Mouse (Mus musculus): ENCODE measurements around the gene Sp2. TPM values are rescaled to one million over a fixed set of nuclear protein-coding genes. Genes with fewer than 3 reads are reported as not detected.

Sp2 gene
- polyA plus RNA-seq, 1 experiment from 2014 or later: 16.8 TPM

DNA sequence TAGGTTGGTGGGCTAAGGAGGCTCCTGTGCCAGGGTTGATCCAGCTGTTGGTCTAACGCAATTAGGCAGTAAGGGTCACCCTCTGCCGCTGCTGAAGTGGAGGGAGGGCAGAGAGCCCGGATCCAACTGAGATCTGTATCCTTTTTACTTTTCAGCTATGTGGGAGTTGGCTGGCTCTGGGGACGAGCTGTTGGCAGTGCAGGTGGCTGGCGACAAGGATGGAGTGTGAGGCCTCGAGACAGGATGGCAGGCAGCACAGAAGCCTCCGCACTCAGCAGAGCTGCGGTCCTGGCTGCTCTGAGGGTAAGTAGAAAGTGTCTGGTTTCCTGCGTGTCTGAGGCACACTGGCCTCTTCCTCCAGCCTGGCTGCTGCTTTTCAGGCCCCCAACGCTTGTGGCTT is 30.3 kb downstream of the Sp2 start:
- no peak for ATAC-seq
- Histone ChIP-seq H3K4me2 (ENCODE audit: low read length) (no peak overlapping the region), H3K4me3 (ENCODE audit: low read depth, low read length) (no peak overlapping the region), H3K9ac (ENCODE audit: low read depth, low read length) (no peak overlapping the region), H3K36me3 (ENCODE audit: control insufficient read depth, insufficient read depth, low read length) (peaks cover 27% of the 10 kb centered on the region), H3K4me1 (ENCODE audit: control insufficient read depth, insufficient read depth, low read length) (no peaks in the 10 kb centered on the region), H3K27me3 (ENCODE audit: control insufficient read depth, insufficient read depth, low read depth, low read length) (no peaks in the 10 kb centered on the region), H3K9me3 (replicated peaks; ENCODE audit: control insufficient read depth, low read length, poor library complexity, severe bottlenecking) (no peaks in the 10 kb centered on the region), H3K27ac (ENCODE audit: low read length) (no peak overlapping the region)
- WGBS: 88% methylated on average over 10 of the region's 10 CpGs

DNA sequence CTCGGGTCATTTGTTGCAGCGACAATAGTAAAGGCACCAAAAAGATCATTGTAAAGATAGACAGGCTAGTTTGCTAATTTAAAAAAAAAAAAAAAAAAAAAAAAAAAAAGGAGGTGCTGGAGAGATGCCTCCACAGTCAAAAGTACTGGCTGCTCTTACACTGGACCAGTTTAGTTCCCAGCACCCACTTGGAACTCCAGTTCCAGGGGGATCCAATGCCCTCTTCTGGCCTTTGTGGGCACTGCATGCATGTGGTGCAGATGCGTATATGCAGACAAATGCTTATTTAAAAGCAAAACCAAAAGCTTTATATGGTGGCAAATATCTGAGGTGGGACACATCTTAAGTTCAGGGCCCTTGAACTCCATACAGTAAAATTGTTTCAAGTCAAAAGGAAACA is 32.0 kb downstream of the Sp2 start:
- 98% methylated on average over 3 of the region's 3 CpGs for WGBS
- H3K36me3 ChIP-seq (ENCODE audit: control insufficient read depth, insufficient read depth, low read length): peaks cover 15% of the 10 kb centered on the region

DNA sequence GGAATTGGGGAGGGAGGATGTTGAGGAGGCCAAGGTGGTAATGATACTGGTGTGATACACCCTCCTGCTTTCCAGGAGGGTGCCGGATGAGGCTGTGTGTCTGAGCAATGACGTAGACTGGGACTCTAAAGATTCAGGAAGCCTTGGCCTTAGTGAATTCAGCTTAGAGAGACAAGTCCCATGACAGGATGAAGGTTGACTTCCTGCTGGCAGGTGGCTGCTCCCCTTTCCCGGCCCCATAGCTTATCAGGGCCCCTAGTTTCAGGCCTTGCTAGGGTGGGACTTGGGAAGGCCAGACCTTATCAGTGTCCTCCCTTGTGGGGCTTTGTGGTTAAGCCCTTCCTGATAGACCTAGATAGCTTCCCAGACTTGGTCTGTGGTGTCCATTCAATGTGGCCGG is 34.9 kb downstream of the Sp2 start:
- no peak overlapping the region for H3K27ac ChIP-seq (ENCODE audit: low read length)
- no peaks in the 10 kb centered on the region for H3K27me3 ChIP-seq (ENCODE audit: control insufficient read depth, insufficient read depth, low read depth, low read length)
- peaks cover 16% of the 10 kb centered on the region for H3K4me1 ChIP-seq (ENCODE audit: control insufficient read depth, insufficient read depth, low read length)
- 92% methylated on average over 4 of the region's 4 CpGs for WGBS
- H3K9me3 ChIP-seq (replicated peaks; ENCODE audit: control insufficient read depth, low read length, poor library complexity, severe bottlenecking): no peaks in the 10 kb centered on the region
- no peak overlapping the region for H3K4me3 ChIP-seq (ENCODE audit: low read depth, low read length)
- H3K36me3 ChIP-seq (ENCODE audit: control insufficient read depth, insufficient read depth, low read length): peaks cover 9% of the 10 kb centered on the region; the same call in 1 of the 2 replicates
- no peak for ATAC-seq
- no peak overlapping the region for H3K9ac ChIP-seq (ENCODE audit: low read depth, low read length)
- H3K4me2 ChIP-seq (ENCODE audit: low read length): no peak overlapping the region

More for the DNA sequence above, 32.0 kb downstream of the Sp2 start:
- Histone ChIP-seq H3K9ac (ENCODE audit: low read depth, low read length) (no peak overlapping the region), H3K27me3 (ENCODE audit: control insufficient read depth, insufficient read depth, low read depth, low read length) (no peaks in the 10 kb centered on the region), H3K4me2 (ENCODE audit: low read length) (no peak overlapping the region), H3K27ac (ENCODE audit: low read length) (no peak overlapping the region), H3K4me1 (ENCODE audit: control insufficient read depth, insufficient read depth, low read length) (no peaks in the 10 kb centered on the region), H3K4me3 (ENCODE audit: low read depth, low read length) (no peak overlapping the region), H3K9me3 (replicated peaks; ENCODE audit: control insufficient read depth, low read length, poor library complexity, severe bottlenecking) (no peaks in the 10 kb centered on the region)
- ATAC-seq: no peak

DNA sequence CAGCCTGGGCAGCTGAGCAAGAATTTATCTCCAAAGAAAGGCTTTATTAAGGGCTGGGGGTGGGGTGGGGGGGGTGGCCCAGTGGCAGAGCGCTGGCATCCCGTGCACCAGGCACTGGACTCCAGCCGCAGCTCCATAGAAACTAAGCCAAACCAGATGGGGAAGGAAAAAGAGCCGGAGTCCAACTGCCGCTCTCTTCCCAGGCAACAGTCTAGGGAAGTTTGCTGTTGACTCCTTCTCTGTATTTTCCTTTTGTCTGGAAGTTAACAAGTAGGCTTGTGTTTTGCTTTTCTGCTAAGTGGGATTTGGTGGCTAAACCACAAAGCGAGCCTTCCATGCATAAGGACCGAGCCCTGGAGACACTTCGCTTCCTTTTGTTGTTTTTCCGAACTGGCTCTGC is 36.3 kb downstream of the Sp2 start:
- ATAC-seq: no peak
- Histone ChIP-seq H3K4me1 (ENCODE audit: control insufficient read depth, insufficient read depth, low read length) (peaks cover 16% of the 10 kb centered on the region), H3K4me3 (ENCODE audit: low read depth, low read length) (no peak overlapping the region), H3K36me3 (ENCODE audit: control insufficient read depth, insufficient read depth, low read length) (peaks cover under 1% of the 10 kb centered on the region; the same call in 1 of the 2 replicates), H3K9ac (ENCODE audit: low read depth, low read length) (no peak overlapping the region), H3K4me2 (ENCODE audit: low read length) (peak overlapping the region; percentile 4; the same call in 1 of the 2 replicates), H3K9me3 (replicated peaks; ENCODE audit: control insufficient read depth, low read length, poor library complexity, severe bottlenecking) (no peaks in the 10 kb centered on the region), H3K27ac (ENCODE audit: low read length) (no peak overlapping the region), H3K27me3 (ENCODE audit: control insufficient read depth, insufficient read depth, low read depth, low read length) (no peaks in the 10 kb centered on the region; the same call in 1 of the 2 replicates)
- 75% methylated on average over 9 of the region's 9 CpGs for WGBS

DNA sequence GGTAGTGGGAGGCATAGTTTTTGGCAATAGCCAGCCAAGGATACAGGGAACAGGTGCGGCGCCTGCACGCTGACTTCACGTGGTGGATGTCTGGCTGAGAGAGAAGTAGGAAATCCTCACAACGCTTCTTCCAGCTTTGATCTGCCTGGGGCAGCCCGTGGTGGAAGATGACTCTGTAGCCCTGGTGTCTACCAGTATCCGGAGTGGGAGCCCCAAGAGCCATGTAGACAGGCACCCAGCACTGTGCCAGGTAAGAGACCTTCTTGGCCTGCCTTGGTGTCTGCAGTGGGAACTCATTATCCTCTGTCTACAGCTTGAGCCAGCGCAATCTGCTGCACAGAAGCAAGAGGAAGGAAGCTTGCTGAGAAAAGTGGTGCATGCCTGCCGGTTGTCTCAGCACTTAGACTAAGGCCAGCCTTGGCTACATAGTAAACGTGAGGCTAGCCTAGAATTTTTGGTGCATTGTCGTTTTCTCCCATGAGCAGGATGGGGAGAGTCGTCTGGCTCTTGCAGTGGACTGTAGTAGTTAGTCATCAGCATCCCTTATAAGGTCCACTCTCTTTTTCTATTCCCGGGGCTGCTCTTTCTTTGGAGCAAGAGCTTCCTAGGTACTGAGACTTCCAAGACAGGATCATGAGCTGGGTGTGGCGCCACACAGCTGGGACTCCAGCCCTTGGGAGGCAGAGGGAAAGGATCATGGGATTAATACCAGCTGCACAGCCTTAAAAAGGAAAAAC is 37.7 kb downstream of the Sp2 start:
- 86% methylated on average over 14 of the region's 14 CpGs for WGBS
- Histone ChIP-seq H3K4me2 (ENCODE audit: low read length) (peak overlapping the region; percentile 91), H3K36me3 (ENCODE audit: control insufficient read depth, insufficient read depth, low read length) (no peaks in the 10 kb centered on the region; the same call in 1 of the 2 replicates), H3K4me3 (ENCODE audit: low read depth, low read length) (peak overlapping the region; percentile 61; the same call in 1 of the 2 replicates), H3K9me3 (replicated peaks; ENCODE audit: control insufficient read depth, low read length, poor library complexity, severe bottlenecking) (no peaks in the 10 kb centered on the region), H3K4me1 (ENCODE audit: control insufficient read depth, insufficient read depth, low read length) (peaks cover 16% of the 10 kb centered on the region), H3K9ac (ENCODE audit: low read depth, low read length) (peak overlapping the region; percentile 73; the same call in 1 of the 2 replicates), H3K27ac (ENCODE audit: low read length) (no peak overlapping the region), H3K27me3 (ENCODE audit: control insufficient read depth, insufficient read depth, low read depth, low read length) (no peaks in the 10 kb centered on the region; the same call in 1 of the 2 replicates)
- no peak for ATAC-seq

DNA sequence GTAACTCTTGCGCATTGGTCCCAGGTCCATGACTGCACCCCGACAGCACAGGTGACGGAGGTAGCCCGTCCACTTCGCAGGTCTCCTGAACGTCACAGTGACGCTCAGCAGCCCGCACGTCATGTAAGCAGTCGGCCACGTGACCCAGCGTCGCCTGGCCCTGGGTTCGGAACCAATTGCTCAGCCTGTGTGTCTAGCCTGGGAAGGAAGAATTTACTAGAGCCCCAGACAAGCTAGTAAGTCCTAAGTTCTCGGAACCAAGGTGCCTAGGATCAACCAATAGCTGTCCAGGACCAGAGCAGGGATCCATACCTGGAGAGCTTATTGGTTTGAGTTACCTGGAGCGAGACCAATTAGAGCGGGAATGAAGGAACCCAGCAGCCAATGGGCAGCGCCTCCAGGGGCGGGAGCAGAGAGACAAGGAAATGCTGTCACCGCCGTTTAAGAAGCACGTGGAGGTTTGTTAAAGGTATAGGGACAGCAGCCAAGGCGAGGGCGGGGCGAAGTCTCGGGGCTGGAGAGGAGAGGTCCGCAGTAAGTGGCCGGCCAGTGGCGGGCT is 38.9 kb downstream of the Sp2 start, which contains the start of gene Pnpo:
Gene Pnpo (minus strand): TSS at position 241 of the 559 bp plus-strand sequence.
- ATAC-seq: peak; percentile 98
- Histone ChIP-seq H3K36me3 (ENCODE audit: control insufficient read depth, insufficient read depth, low read length) (no peaks in the 10 kb centered on the region), H3K4me2 (ENCODE audit: low read length) (peak within 1 kb of the TSS; percentile 91), H3K4me3 (ENCODE audit: low read depth, low read length) (peak within 1 kb of the TSS; percentile 61), H3K9ac (ENCODE audit: low read depth, low read length) (peak within 1 kb of the TSS; percentile 73), H3K4me1 (ENCODE audit: control insufficient read depth, insufficient read depth, low read length) (peaks cover 16% of the 10 kb centered on the region), H3K27me3 (ENCODE audit: control insufficient read depth, insufficient read depth, low read depth, low read length) (no peaks in the 10 kb centered on the region; the same call in 1 of the 2 replicates), H3K9me3 (replicated peaks; ENCODE audit: control insufficient read depth, low read length, poor library complexity, severe bottlenecking) (no peaks in the 10 kb centered on the region), H3K27ac (ENCODE audit: low read length) (peak within 1 kb of the TSS; percentile 62; the same call in 1 of the 2 replicates)
- under 1% methylated on average over 29 of the region's 29 CpGs for WGBS

DNA sequence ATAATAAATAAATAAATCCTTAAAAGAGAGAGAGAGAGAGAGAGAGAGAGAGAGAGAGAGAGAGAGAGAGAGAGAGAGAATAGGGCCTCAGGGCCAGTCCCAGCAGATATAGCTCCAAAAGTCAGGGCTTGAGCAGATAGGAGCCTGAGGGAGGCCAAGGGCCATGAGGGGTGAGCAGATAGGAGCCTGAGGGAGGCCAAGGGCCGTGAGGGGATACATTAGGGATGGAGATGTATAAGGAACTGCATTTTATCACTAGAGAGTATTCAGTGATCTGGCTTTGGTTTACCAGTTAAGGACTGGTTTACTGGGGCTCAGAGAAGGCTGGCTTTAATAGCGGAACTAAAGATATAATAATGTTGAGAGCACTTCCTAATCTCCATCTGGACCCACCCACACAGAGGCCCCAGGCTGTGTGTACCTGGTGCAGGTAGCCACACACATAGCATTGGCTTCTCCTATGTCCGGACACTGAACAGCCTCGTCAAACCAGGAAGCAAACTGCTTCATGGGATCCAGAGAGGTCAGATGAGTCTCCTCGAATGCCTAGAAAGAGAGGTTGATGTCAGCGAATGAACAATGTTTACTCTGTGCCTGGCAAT is 40.7 kb downstream of the Sp2 start:
- ATAC-seq: no peak
- H3K4me1 ChIP-seq (ENCODE audit: control insufficient read depth, insufficient read depth, low read length): peaks cover 16% of the 10 kb centered on the region
- no peak overlapping the region for H3K9ac ChIP-seq (ENCODE audit: low read depth, low read length)
- no peak overlapping the region for H3K4me2 ChIP-seq (ENCODE audit: low read length)
- H3K27me3 ChIP-seq (ENCODE audit: control insufficient read depth, insufficient read depth, low read depth, low read length): no peaks in the 10 kb centered on the region; the same call in 1 of the 2 replicates
- H3K4me3 ChIP-seq (ENCODE audit: low read depth, low read length): no peak overlapping the region
- 81% methylated on average over 6 of the region's 6 CpGs for WGBS
- no peaks in the 10 kb centered on the region for H3K9me3 ChIP-seq (replicated peaks; ENCODE audit: control insufficient read depth, low read length, poor library complexity, severe bottlenecking)
- no peak overlapping the region for H3K27ac ChIP-seq (ENCODE audit: low read length)
- no peaks in the 10 kb centered on the region for H3K36me3 ChIP-seq (ENCODE audit: control insufficient read depth, insufficient read depth, low read length)

DNA sequence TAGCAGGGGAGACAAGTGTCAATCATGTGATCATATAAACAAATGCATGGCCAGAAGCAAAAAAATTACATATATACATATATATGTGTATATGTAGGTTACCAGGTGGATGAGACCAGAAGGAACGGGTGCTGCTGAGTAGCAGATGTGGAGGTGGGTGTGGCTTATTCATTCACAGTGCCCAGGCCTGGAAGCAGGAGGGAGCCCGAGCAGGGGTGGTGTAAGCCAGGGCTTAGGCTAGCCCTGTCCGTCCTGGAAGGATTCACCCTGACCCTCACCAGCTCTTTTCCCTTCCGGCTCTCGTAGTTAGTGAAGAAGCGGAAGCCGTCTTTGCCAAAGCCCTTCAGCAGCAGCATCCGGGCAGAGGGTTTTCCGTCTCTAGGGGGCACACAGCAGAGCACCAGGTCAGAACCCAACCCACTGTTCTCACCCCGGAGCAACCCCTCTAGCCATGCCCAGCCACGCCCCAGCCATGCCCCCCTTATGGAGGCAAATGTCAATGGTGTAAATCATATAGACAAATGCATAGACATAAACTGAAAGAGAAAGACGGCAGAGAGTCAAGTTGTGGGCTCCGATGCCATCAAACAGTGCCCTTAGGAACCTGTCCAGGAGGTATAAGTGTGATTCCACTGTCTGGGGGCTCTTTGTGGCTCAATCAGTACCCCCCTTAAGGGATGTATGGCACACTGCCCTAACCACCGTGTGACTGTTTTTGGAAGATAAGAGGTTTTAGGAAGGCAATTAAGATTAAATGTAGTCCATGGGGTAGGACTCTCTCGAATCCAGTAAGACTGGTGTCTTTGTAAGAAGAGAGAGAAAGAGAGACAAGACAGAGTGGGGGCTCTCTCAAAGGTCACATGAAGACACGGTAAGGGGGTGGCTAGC is 41.9 kb downstream of the Sp2 start:
- H3K9ac ChIP-seq (ENCODE audit: low read depth, low read length): no peak overlapping the region
- peaks cover 16% of the 10 kb centered on the region for H3K4me1 ChIP-seq (ENCODE audit: control insufficient read depth, insufficient read depth, low read length)
- 72% methylated on average over 16 of the region's 16 CpGs for WGBS
- no peaks in the 10 kb centered on the region; the same call in 1 of the 2 replicates for H3K27me3 ChIP-seq (ENCODE audit: control insufficient read depth, insufficient read depth, low read depth, low read length)
- H3K9me3 ChIP-seq (replicated peaks; ENCODE audit: control insufficient read depth, low read length, poor library complexity, severe bottlenecking): no peaks in the 10 kb centered on the region
- no peak for ATAC-seq
- no peak overlapping the region for H3K4me3 ChIP-seq (ENCODE audit: low read depth, low read length)
- no peak overlapping the region for H3K4me2 ChIP-seq (ENCODE audit: low read length)
- no peaks in the 10 kb centered on the region for H3K36me3 ChIP-seq (ENCODE audit: control insufficient read depth, insufficient read depth, low read length)
- no peak overlapping the region for H3K27ac ChIP-seq (ENCODE audit: low read length)

Data from midbrain, embryonic 16.5 days (tissue).